ENCODE assay signal across 29 mouse cellular contexts in the genomic region with DNA sequence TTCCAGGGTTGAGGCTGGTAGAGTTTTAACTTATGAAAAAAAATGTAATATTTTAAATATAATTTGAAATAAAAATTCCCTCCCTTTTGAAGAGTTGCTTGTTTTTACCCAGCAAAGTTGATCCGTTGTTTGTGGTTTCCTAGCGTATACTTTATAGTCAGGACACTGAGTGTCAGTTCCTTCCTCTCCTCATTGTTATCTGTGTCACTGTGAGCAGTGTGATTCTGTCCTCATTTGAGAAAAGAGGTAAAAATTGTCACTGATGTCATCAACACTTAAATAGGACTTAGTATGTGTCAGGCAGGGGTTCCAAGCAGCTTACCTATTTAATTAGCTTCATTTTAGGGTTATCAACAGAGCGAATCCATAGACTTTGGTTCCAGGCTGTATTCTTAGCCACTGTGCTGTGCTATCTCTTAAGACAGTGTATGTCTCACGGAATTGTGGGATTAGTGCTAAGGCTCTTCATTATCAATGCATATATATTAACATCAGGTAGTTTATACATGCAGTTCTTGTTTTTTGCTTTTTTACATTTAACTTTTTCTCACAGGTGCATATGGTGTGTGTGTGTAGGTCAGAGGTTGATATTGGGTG. TPM values are rescaled to one million over a fixed set of nuclear protein-coding genes. Genes with fewer than 3 reads are reported as not detected.
DNase-seq lines count a peak whose midpoint lies in the region; ATAC-seq and TF ChIP-seq lines count a peak whose summit lies in the region.
"Had no signal": no experiment of that assay in that cellular context is flagged by ENCODE, and none has a peak within 500 bp of the region (broad histone marks: within the 10 kb centered on the region; RNA-seq: fewer than 3 reads in every experiment).

No protein-coding gene starts in this region.

- no peak for ATAC-seq in intestine, embryonic 14.5 days (replicated peaks; ENCODE audit: low FRiP score, low TSS enrichment, low read depth)
- ATAC-seq in intestine, postnatal 0 days = no peak
- ATAC-seq in liver, embryonic 15.5 days (ENCODE audit: insufficient read depth) = no peak

- H3K27ac ChIP-seq in intestine, embryonic 14.5 days (ENCODE audit: low read depth) = no peak overlapping the region
- H3K27ac ChIP-seq in intestine, postnatal 0 days (ENCODE audit: low read depth, low read length) = no peak overlapping the region
- H3K27ac ChIP-seq in liver, embryonic 15.5 days (replicated peaks) = no peak overlapping the region
- H3K27ac ChIP-seq: embryonic facial prominence, embryonic 13.5 days; forebrain, embryonic 12.5 days; heart, embryonic 10.5 days; hindbrain, embryonic 12.5 days had no signal

- H3K4me1 ChIP-seq in intestine, embryonic 14.5 days (replicated peaks; ENCODE audit: control insufficient read depth, insufficient read depth, low read length) = peaks cover 17% of the 10 kb centered on the region
- H3K4me1 ChIP-seq in intestine, postnatal 0 days (replicated peaks; ENCODE audit: control insufficient read depth, insufficient read depth, low read length) = 0 out of 2 replicates have a peak, but pooled peaks cover 9% of the 10 kb centered on the region
- peaks cover 32% of the 10 kb centered on the region for H3K4me1 ChIP-seq in liver, embryonic 15.5 days (replicated peaks)

- no peaks in the 10 kb centered on the region for H3K9me3 ChIP-seq in intestine, embryonic 14.5 days (ENCODE audit: control insufficient read depth, low read length)
- H3K9me3 ChIP-seq in intestine, postnatal 0 days (ENCODE audit: control insufficient read depth) = no peaks in the 10 kb centered on the region
- no peaks in the 10 kb centered on the region for H3K9me3 ChIP-seq in liver, embryonic 15.5 days (replicated peaks)
- H3K9me3 ChIP-seq: embryonic facial prominence, embryonic 13.5 days; forebrain, embryonic 12.5 days; G1E; heart, embryonic 10.5 days; hindbrain, embryonic 12.5 days had no signal

- H3K4me3 ChIP-seq in intestine, embryonic 14.5 days (ENCODE audit: low read depth, low read length) = no peak overlapping the region
- H3K4me3 ChIP-seq in intestine, postnatal 0 days (ENCODE audit: low read depth, low read length) = no peak overlapping the region
- no peak overlapping the region for H3K4me3 ChIP-seq in liver, embryonic 15.5 days (replicated peaks)
- H3K4me3 ChIP-seq: embryonic facial prominence, embryonic 13.5 days; forebrain, embryonic 12.5 days; heart, embryonic 10.5 days; hindbrain, embryonic 12.5 days had no signal

- DNase-seq in intestine, embryonic 14.5 days (ENCODE audit: low spot score) = no peak
- peak; percentile 46 for DNase-seq in thymus, postnatal 0 days (ENCODE audit: low spot score)
- no peak for DNase-seq in thymus, postnatal 36 days
- DNase-seq in naive thymus-derived CD4-positive, alpha-beta T cell, adult 2 months (ENCODE audit: low read depth) = peak; percentile 54
- DNase-seq in layer of hippocampus, adult 18-20 months (ENCODE audit: low spot score in 2 of 2) = no peak
- DNase-seq in left cerebral cortex, postnatal 14 days (ENCODE audit: low spot score in 2 of 2) = no peak
- DNase-seq: adrenal gland, adult 2 months; B cell, adult 2 months; cerebellum, adult 11-12 months; cerebellum, postnatal 14 days; embryo, embryonic 11 days; kidney, adult 8-10 months; kidney, postnatal 25 days; lung, postnatal 14 days; thymus, adult 2 months had no signal

- peak overlapping the region; percentile 82; the same call in 1 of the 2 replicates for H3K4me2 ChIP-seq in intestine, embryonic 14.5 days (ENCODE audit: low read length)
- no peak overlapping the region for H3K4me2 ChIP-seq in intestine, postnatal 0 days (replicated peaks; ENCODE audit: low read depth)
- H3K4me2 ChIP-seq in liver, embryonic 15.5 days = peak overlapping the region; percentile 85; the same call in 1 of the 2 replicates
- H3K4me2 ChIP-seq: embryonic facial prominence, embryonic 13.5 days; forebrain, embryonic 12.5 days; hindbrain, embryonic 12.5 days; midbrain, embryonic 11.5 days had no signal

- 66% methylated on average over 4 of the region's 4 CpGs for WGBS in intestine, embryonic 14.5 days
- 74% methylated on average over 4 of the region's 4 CpGs for WGBS in intestine, postnatal 0 days
- WGBS in liver, embryonic 15.5 days (ENCODE audit: insufficient replicate concordance) = 22% methylated on average over 4 of the region's 4 CpGs

- H3K27me3 ChIP-seq in intestine, embryonic 14.5 days (replicated peaks; ENCODE audit: control insufficient read depth, insufficient read depth, low read length) = no peaks in the 10 kb centered on the region
- H3K27me3 ChIP-seq in intestine, postnatal 0 days (replicated peaks; ENCODE audit: control insufficient read depth, insufficient read depth, low read length) = no peaks in the 10 kb centered on the region
- no peaks in the 10 kb centered on the region for H3K27me3 ChIP-seq in liver, embryonic 15.5 days
- H3K27me3 ChIP-seq: CH12.LX; embryonic facial prominence, embryonic 13.5 days; forebrain, embryonic 12.5 days; hindbrain, embryonic 12.5 days had no signal

- no peak overlapping the region for H3K9ac ChIP-seq in intestine, embryonic 14.5 days (ENCODE audit: low read length)
- H3K9ac ChIP-seq in intestine, postnatal 0 days (ENCODE audit: low read depth, low read length) = no peak overlapping the region
- H3K9ac ChIP-seq in liver, embryonic 15.5 days = no peak overlapping the region
- H3K9ac ChIP-seq: embryonic facial prominence, embryonic 13.5 days; forebrain, embryonic 12.5 days; hindbrain, embryonic 12.5 days had no signal

- no peak for TF ChIP-seq CTCF in intestine, postnatal 0 days (IDR thresholded peaks at IDR 0.05; ENCODE audit: low read depth)

- H3K36me3 ChIP-seq in intestine, embryonic 14.5 days (ENCODE audit: control insufficient read depth, insufficient read depth, low read length) = no peaks in the 10 kb centered on the region
- no peaks in the 10 kb centered on the region for H3K36me3 ChIP-seq in intestine, postnatal 0 days (ENCODE audit: control insufficient read depth, insufficient read depth)
- H3K36me3 ChIP-seq in liver, embryonic 15.5 days (replicated peaks) = no peaks in the 10 kb centered on the region
- H3K36me3 ChIP-seq: embryonic facial prominence, embryonic 13.5 days; forebrain, embryonic 12.5 days; heart, embryonic 10.5 days; hindbrain, embryonic 12.5 days had no signal

- intact Hi-C loops in left cerebral cortex, postnatal 14 days (cut with DNase I) = loop anchor here (5.0 to 10.0 kb wide), 2 partner anchors 103 to 205 kb away; no protein-coding TSS in a partner anchor

RNA-seq across cellular contexts. Expression of gene Spice1, which starts 3.0 kb away (rescaled TPM):
- polyA plus RNA-seq in intestine, embryonic 14.5 days (2014; fragmentation: Nextera tagmentation; extraction: Ambion mirVana) = 31.3 and 31.6 TPM in 2 replicates
- polyA plus RNA-seq in intestine, postnatal 0 days (2015; fragmentation: Nextera tagmentation; extraction: Ambion mirVana) = 4.2 and 4.7 TPM in 2 replicates
- 16.5 and 16.9 TPM in 2 replicates for polyA plus RNA-seq in thymus, postnatal 0 days (2015; fragmentation: Nextera tagmentation; extraction: Ambion mirVana)
- polyA plus RNA-seq in liver, embryonic 15.5 days (2015; fragmentation: Nextera tagmentation; extraction: Ambion mirVana) = 6.1 and 7.8 TPM in 2 replicates
- 10 to 100 TPM; 18.7 to 19.5 TPM for total RNA-seq in layer of hippocampus, adult 18-20 months (2021)
- total RNA-seq in left cerebral cortex, postnatal 14 days (2021) = 10 to 100 TPM; 13.8 to 16.4 TPM

RNA-seq across cellular contexts. Expression of gene Sidt1, which starts 16.9 kb away (rescaled TPM):
- 1.1 TPM in 2 replicates for polyA plus RNA-seq in intestine, embryonic 14.5 days (2014; fragmentation: Nextera tagmentation; extraction: Ambion mirVana)
- polyA plus RNA-seq in intestine, postnatal 0 days (2015; fragmentation: Nextera tagmentation; extraction: Ambion mirVana) = 1.1 and 1.2 TPM in 2 replicates
- polyA plus RNA-seq in thymus, postnatal 0 days (2015; fragmentation: Nextera tagmentation; extraction: Ambion mirVana) = 2.9 and 3.6 TPM in 2 replicates
- polyA plus RNA-seq in liver, embryonic 15.5 days (2015; fragmentation: Nextera tagmentation; extraction: Ambion mirVana) = 0.03 TPM in 1 of 2 replicates, not detected in the other
- total RNA-seq in layer of hippocampus, adult 18-20 months (2021) = 10 to 100 TPM; 41.2 to 41.9 TPM
- 10 to 100 TPM; 56.1 to 65.6 TPM for total RNA-seq in left cerebral cortex, postnatal 14 days (2021)
- total RNA-seq: CH12.LX had no signal
- polyA plus RNA-seq: erythroblast, embryonic 14.5 days; G1E; heart, embryonic 10.5 days had no signal

RNA-seq across cellular contexts. Expression of gene Cfap44, which starts 44.7 kb away (rescaled TPM):
- 0.19 and 0.42 TPM in 2 replicates for polyA plus RNA-seq in intestine, embryonic 14.5 days (2014; fragmentation: Nextera tagmentation; extraction: Ambion mirVana)
- not detected in 2 replicates for polyA plus RNA-seq in intestine, postnatal 0 days (2015; fragmentation: Nextera tagmentation; extraction: Ambion mirVana)
- polyA plus RNA-seq in thymus, postnatal 0 days (2015; fragmentation: Nextera tagmentation; extraction: Ambion mirVana) = 0.16 and 0.22 TPM in 2 replicates
- 0.40 and 0.51 TPM in 2 replicates for polyA plus RNA-seq in liver, embryonic 15.5 days (2015; fragmentation: Nextera tagmentation; extraction: Ambion mirVana)
- 10 to 100 TPM; 10.8 to 10.9 TPM for total RNA-seq in layer of hippocampus, adult 18-20 months (2021)
- total RNA-seq in left cerebral cortex, postnatal 14 days (2021) = 1 to 10 TPM; 4.1 to 5.8 TPM
- total RNA-seq: CH12.LX; gastrocnemius, adult 18-20 months; heart, postnatal 10 days; liver, adult 2 months; neutrophil, adult 5-6 weeks had no signal
- polyA plus RNA-seq: erythroblast, embryonic 14.5 days; G1E; liver, adult 2 months had no signal

Comparison
In these comparisons a context has a peak if more than half of its experiments do, and no peak if none do; other contexts are left out.
1. DNase-seq: peak in thymus, postnatal 0 days (single experiment) and naive thymus-derived CD4-positive, alpha-beta T cell, adult 2 months (single experiment); none in intestine, embryonic 14.5 days (single experiment), thymus, postnatal 36 days (0 of 2), layer of hippocampus, adult 18-20 months (0 of 2) and left cerebral cortex, postnatal 14 days (0 of 2).